Mouse (Mus musculus) forebrain, embryonic 11.5 days (tissue): ENCODE data around the gene Atg2b. TPM values are rescaled to one million over a fixed set of nuclear protein-coding genes. Genes with fewer than 3 reads are reported as not detected.
A peak's percentile ranks its signal among the peaks of the same experiment; 100 is the strongest.

Experiments
- ATAC-seq: fragments of 200-750 bp; cut with Nextera tagmentation; replicated peaks from 2 replicates; pipeline ENCODE4 v1.8.0; 2017; ENCODE audit warnings: moderate TSS enrichment; ENCODE audit not compliant: low FRiP score
- DNase-seq: peaks from one replicate; pipeline ENCODE4 v3.0.0-alpha.2; 2017; ENCODE audit warnings: low spot score
- H3K27ac ChIP-seq: fragments of 300-500 bp; sonication (generic); 2 replicates; pipeline ENCODE4 v1.5.1; 2014; ENCODE audit warnings: low read depth, low read length
- H3K27me3 ChIP-seq: fragments of 300-500 bp; sonication (generic); 2 replicates; pipeline ENCODE4 v1.6.1; 2014; ENCODE audit warnings: mild to moderate bottlenecking, low read length, mixed read lengths; ENCODE audit not compliant: control insufficient read depth, insufficient read depth
- H3K36me3 ChIP-seq: fragments of 300-500 bp; sonication (generic); 2 replicates; pipeline ENCODE4 v1.6.1; 2014; ENCODE audit warnings: mild to moderate bottlenecking, low read length, moderate library complexity, mixed read lengths; ENCODE audit not compliant: control insufficient read depth, insufficient read depth
- H3K4me1 ChIP-seq: fragments of 300-500 bp; sonication (generic); replicated peaks from 2 replicates; pipeline ENCODE4 v1.6.1; 2014; ENCODE audit warnings: low read length, mixed read lengths; ENCODE audit not compliant: control insufficient read depth, insufficient read depth
- H3K4me2 ChIP-seq: fragments of 300-500 bp; sonication (generic); 2 replicates; pipeline ENCODE4 v1.6.1; 2014; ENCODE audit warnings: low read depth, mild to moderate bottlenecking, low read length, moderate library complexity, mixed read lengths; ENCODE audit not compliant: severe bottlenecking
- H3K4me3 ChIP-seq: fragments of 300-500 bp; sonication (generic); 2 replicates; pipeline ENCODE4 v1.5.1; 2014; ENCODE audit warnings: low read depth, low read length
- H3K9ac ChIP-seq: fragments of 300-500 bp; sonication (generic); 2 replicates; pipeline ENCODE4 v1.6.1; 2014; ENCODE audit warnings: low read length
- H3K9me3 ChIP-seq: fragments of 300-500 bp; sonication (generic); 2 replicates; pipeline ENCODE4 v1.6.1; 2016; ENCODE audit warnings: low read length, mixed read lengths; ENCODE audit not compliant: control insufficient read depth
- WGBS: fragments of 180-500 bp; shearing (Covaris S2); extraction: QIAGEN DNeasy Blood & Tissue Kit; methylation state at CpG from one replicate; pipeline ENCODE4 v1.1.7; 2014; 5-methylcytosine and 5-hydroxymethylcytosine counted together
- polyA plus RNA-seq: library from polyadenylated mRNA; unstranded; fragments of >200 nt; fragmentation: Nextera tagmentation; extraction: Ambion mirVana; gene quantifications from 2 replicates; pipeline ENCODE4 v1.2.1, GENCODE M21; 2014

The Atg2b gene
- polyA plus RNA-seq, 1 experiment from 2014 or later: 18.2 TPM

- no peak overlapping the region for H3K27ac ChIP-seq
- 89% methylated on average over 10 of the region's 10 CpGs for whole genome bisulfite sequencing
- DNase-seq: no peak
- no peaks in the 10 kb centered on the region for H3K27me3 ChIP-seq
- ATAC-seq: no peak
- H3K9me3 ChIP-seq: no peaks in the 10 kb centered on the region
- no peak overlapping the region for H3K9ac ChIP-seq
- no peaks in the 10 kb centered on the region for H3K4me1 ChIP-seq
- no peaks in the 10 kb centered on the region; the same call in 1 of the 2 replicates for H3K36me3 ChIP-seq
- no peak overlapping the region for H3K4me3 ChIP-seq
- no peak overlapping the region for H3K4me2 ChIP-seq
Observed at GRCm38 (mm10) chr12:105613559-105613958, 71.5 kb downstream of the Atg2b start.

- 12% methylated on average over 7 of the region's 7 CpGs for WGBS
- Histone ChIP-seq H3K9ac (no peak overlapping the region), H3K4me3 (no peak overlapping the region), H3K36me3 (no peaks in the 10 kb centered on the region; the same call in 1 of the 2 replicates), H3K9me3 (no peaks in the 10 kb centered on the region), H3K4me1 (no peaks in the 10 kb centered on the region), H3K4me2 (no peak overlapping the region), H3K27me3 (no peaks in the 10 kb centered on the region), H3K27ac (no peak overlapping the region)
- DNase-seq (peak; percentile 88), ATAC-seq (no peak; the same call in 1 of the 2 replicates)
Observed at GRCm38 (mm10) chr12:105611748-105612147, 73.3 kb downstream of the Atg2b start.

- ATAC-seq: no peak
- H3K4me3 ChIP-seq: no peak overlapping the region
- no peaks in the 10 kb centered on the region; the same call in 1 of the 2 replicates for H3K36me3 ChIP-seq
- 90% methylated on average over 2 of the region's 2 CpGs for WGBS
- H3K27ac ChIP-seq: no peak overlapping the region
- no peaks in the 10 kb centered on the region for H3K9me3 ChIP-seq
- no peaks in the 10 kb centered on the region for H3K4me1 ChIP-seq
- H3K4me2 ChIP-seq: no peak overlapping the region
- H3K9ac ChIP-seq: no peak overlapping the region
- H3K27me3 ChIP-seq: no peaks in the 10 kb centered on the region
- no peak for DNase-seq
Observed at GRCm38 (mm10) chr12:105611045-105611444, 74.0 kb downstream of the Atg2b start.

GRCm38 (mm10) chr12:105606881-105607280 lies 78.1 kb downstream of the Atg2b start:
- Histone ChIP-seq H3K9ac (no peak overlapping the region), H3K27me3 (no peaks in the 10 kb centered on the region), H3K27ac (no peak overlapping the region), H3K36me3 (no peaks in the 10 kb centered on the region), H3K9me3 (no peaks in the 10 kb centered on the region), H3K4me2 (no peak overlapping the region), H3K4me1 (peaks cover 3% of the 10 kb centered on the region; the same call in 1 of the 2 replicates), H3K4me3 (no peak overlapping the region)
- WGBS: 85% methylated on average over 4 of the region's 4 CpGs
- ATAC-seq: no peak
- no peak for DNase-seq

- Histone ChIP-seq H3K27ac (no peak overlapping the region), H3K4me2 (no peak overlapping the region), H3K9me3 (no peaks in the 10 kb centered on the region), H3K4me1 (peaks cover 3% of the 10 kb centered on the region; the same call in 1 of the 2 replicates), H3K4me3 (no peak overlapping the region), H3K9ac (no peak overlapping the region), H3K27me3 (no peaks in the 10 kb centered on the region), H3K36me3 (no peaks in the 10 kb centered on the region)
- DNase-seq: no peak
- no peak for ATAC-seq
- WGBS: 5% methylated on average over 8 of the region's 8 CpGs
Observed at GRCm38 (mm10) chr12:105605212-105605611, 79.8 kb downstream of the Atg2b start.

- peaks cover 5% of the 10 kb centered on the region; the same call in 1 of the 2 replicates for H3K4me1 ChIP-seq
Observed at GRCm38 (mm10) chr12:105603904-105604303, 81.1 kb downstream of the Atg2b start.

GRCm38 (mm10) chr12:105602581-105603210 lies 82.3 kb downstream of the Atg2b start, which contains the start of gene Bdkrb1:
Gene Bdkrb1 (plus strand): TSS chr12:105603085.
- no peak within 1 kb of the TSS for H3K27ac ChIP-seq
- no peak for ATAC-seq
- no peak within 1 kb of the TSS for H3K9ac ChIP-seq
- H3K36me3 ChIP-seq: no peaks in the 10 kb centered on the region
- no peak for DNase-seq
- H3K4me2 ChIP-seq: no peak within 1 kb of the TSS
- peaks cover 5% of the 10 kb centered on the region; the same call in 1 of the 2 replicates for H3K4me1 ChIP-seq
- WGBS: 86% methylated on average over 11 of the region's 11 CpGs
- no peak within 1 kb of the TSS for H3K4me3 ChIP-seq
- H3K27me3 ChIP-seq: no peaks in the 10 kb centered on the region
- H3K9me3 ChIP-seq: no peaks in the 10 kb centered on the region

More at GRCm38 (mm10) chr12:105603904-105604303, 81.1 kb downstream of the Atg2b start:
- ATAC-seq (no peak), DNase-seq (no peak)
- H3K9me3 ChIP-seq: no peaks in the 10 kb centered on the region
- no peaks in the 10 kb centered on the region for H3K27me3 ChIP-seq
- H3K4me3 ChIP-seq: no peak overlapping the region
- WGBS: 96% methylated on average over 11 of the region's 11 CpGs
- no peak overlapping the region for H3K4me2 ChIP-seq
- H3K36me3 ChIP-seq: no peaks in the 10 kb centered on the region
- H3K27ac ChIP-seq: no peak overlapping the region
- H3K9ac ChIP-seq: no peak overlapping the region

- H3K4me2 ChIP-seq: no peak overlapping the region
- H3K4me1 ChIP-seq: peaks cover 5% of the 10 kb centered on the region; the same call in 1 of the 2 replicates
- H3K9me3 ChIP-seq: no peaks in the 10 kb centered on the region
- no peak overlapping the region for H3K9ac ChIP-seq
- H3K27ac ChIP-seq: no peak overlapping the region
- H3K27me3 ChIP-seq: no peaks in the 10 kb centered on the region
- ATAC-seq (no peak), DNase-seq (no peak)
- 66% methylated on average over 6 of the region's 6 CpGs for WGBS
- no peak overlapping the region for H3K4me3 ChIP-seq
- no peaks in the 10 kb centered on the region for H3K36me3 ChIP-seq
Observed at GRCm38 (mm10) chr12:105601586-105601985, 83.4 kb downstream of the Atg2b start.

- no peak overlapping the region for H3K4me2 ChIP-seq
- H3K27me3 ChIP-seq: no peaks in the 10 kb centered on the region
- ATAC-seq (no peak), DNase-seq (no peak)
- no peak overlapping the region for H3K9ac ChIP-seq
- H3K4me3 ChIP-seq: no peak overlapping the region
- H3K4me1 ChIP-seq: peaks cover 2% of the 10 kb centered on the region; the same call in 1 of the 2 replicates
- H3K27ac ChIP-seq: no peak overlapping the region
- WGBS: 56% methylated on average over 5 of the region's 5 CpGs
- H3K36me3 ChIP-seq: no peaks in the 10 kb centered on the region
- no peaks in the 10 kb centered on the region for H3K9me3 ChIP-seq
Observed at GRCm38 (mm10) chr12:105599098-105599497, 85.9 kb downstream of the Atg2b start.
